Mouse (Mus musculus) testis, postnatal 14 days (tissue): ENCODE measurements around the gene Dab1.

Source experiments
- DNase-seq: peaks from one replicate; pipeline ENCODE4 v3.0.0; 2021; ENCODE audit warnings: low spot score

Dab1 gene

DNA sequence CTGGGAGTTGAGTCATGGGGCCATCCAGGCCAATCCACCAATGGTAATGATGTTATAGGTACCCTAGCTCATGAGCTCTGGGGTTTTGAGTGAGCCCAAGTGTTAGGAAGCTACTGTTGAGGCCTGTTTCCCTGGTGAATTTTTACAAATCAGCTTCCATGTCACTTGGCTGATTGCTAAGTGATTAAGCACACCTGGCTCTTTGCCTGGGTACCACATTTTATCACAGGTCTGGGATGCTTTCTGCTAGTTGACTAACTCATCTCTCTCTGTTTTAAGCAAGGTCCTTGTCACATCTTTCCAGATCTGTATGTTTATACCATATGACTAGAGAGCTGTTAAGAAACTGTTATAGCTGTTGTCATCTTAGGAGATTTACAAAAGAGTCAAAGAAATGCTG is 1051.6 kb downstream of the Dab1 start:
- DNase-seq, result no peak

GRCm38 (mm10) chr4:104673317-104673716 is 1054.2 kb downstream of the Dab1 start:
- DNase-seq, result no peak

- DNase-seq, result no peak
Measured at GRCm38 (mm10) chr4:104674706-104675105, 1055.5 kb downstream of the Dab1 start.

- DNase-seq, result no peak
Measured at GRCm38 (mm10) chr4:104678234-104678633, 1059.1 kb downstream of the Dab1 start.

GRCm38 (mm10) chr4:104680475-104680874 is 1061.3 kb downstream of the Dab1 start:
- DNase-seq, result no peak

DNA sequence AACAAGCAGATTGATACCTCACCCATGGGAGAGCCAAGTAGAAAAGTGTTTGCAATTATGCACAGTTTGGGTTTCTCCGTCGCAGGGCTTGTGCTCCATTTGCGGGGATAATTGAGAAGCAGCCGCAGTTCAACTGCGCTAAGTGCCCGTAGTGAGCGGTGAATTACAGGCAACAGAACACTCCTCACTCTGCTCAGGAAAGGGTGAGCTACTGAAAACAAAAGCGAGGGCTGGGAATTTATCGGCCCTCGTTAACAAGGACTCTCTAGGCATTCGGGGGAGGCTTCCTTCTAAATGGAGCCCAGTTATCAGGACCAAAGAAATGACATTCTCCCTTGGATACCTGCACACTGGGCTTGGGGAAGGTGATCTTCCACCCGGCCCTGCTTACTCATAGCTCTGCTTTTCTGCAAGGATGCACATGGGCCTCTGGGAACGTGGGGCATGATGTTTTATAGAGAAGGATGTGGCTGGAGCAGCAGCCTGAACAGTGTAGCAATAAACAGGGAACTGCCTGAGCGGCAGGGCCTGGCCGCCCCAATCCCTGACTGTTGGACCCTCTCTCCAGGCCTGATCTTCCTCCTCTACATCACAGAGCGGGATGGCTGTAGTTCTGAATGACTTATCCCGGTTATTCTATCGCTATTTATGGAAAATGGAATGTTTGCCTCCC is 1067.1 kb downstream of the Dab1 start:
- DNase-seq, result no peak

- DNase-seq, result no peak
Measured at GRCm38 (mm10) chr4:104689047-104689446, 1069.9 kb downstream of the Dab1 start.

GRCm38 (mm10) chr4:104691026-104691425 is 1071.9 kb downstream of the Dab1 start:
- DNase-seq, result no peak

DNA sequence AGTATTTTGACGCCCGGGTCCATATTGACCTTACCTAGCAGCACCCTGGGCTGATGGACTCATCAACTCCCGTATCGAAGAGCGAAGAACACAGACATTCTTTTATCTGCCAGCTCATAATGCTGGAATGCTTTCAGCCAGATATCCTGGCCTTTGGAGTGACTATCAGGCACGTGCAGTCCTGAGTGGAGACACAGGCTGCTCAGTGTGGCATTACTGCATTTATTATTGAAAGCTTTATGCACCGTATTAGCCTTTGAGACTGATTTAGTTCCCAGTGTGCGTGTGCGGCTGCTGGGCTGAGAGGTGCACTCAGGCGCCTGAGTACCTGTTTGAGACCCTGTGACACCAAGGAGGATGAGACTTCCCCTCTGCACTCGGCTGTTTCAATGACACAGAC is 1075.0 kb downstream of the Dab1 start:
- DNase-seq, result no peak

- DNase-seq, result no peak
Measured at GRCm38 (mm10) chr4:104696522-104696921, 1077.4 kb downstream of the Dab1 start.

GRCm38 (mm10) chr4:104697703-104698102 is 1078.5 kb downstream of the Dab1 start:
- no peak for DNase-seq

GRCm38 (mm10) chr4:104705664-104706645 is 1086.8 kb downstream of the Dab1 start:
- no peak for DNase-seq

DNA sequence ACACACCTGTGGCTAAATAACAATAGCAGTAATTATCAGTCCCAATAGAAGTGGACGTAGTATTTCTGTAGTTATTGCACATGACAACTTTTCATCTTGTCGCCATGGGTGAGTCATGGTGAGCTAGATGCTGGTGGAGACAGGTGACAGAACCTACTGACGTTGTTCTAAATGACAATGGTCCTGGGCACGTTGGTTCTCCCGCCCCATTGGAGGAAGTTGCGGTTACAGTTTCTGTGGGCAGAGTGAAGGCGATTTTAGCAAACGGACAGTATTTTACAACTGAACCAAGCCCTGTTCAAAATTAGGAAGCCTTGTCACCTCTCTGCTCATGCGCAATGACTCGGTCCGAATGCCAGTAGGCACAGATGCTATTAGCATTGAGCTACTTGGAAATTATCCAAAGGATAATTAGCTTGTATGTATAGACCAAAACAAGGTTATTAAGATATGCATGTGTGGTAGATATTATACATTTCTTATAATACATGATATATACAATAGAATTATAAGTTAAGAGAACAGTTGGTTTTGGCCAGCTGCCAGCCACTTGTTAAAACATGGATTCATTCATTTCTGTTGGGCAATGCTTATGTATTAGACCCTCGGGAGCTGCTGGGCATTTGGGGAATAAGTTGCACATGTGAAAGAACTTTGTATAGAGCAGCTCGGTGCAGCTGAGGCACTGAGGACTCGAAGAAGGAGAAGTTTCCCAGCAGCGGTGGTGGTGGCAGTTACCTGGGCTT is 1093.4 kb downstream of the Dab1 start:
- DNase-seq, result no peak

GRCm38 (mm10) chr4:104714925-104715519 is 1095.9 kb downstream of the Dab1 start:
- DNase-seq, result no peak

- DNase-seq, result no peak
Measured at GRCm38 (mm10) chr4:104715857-104716256, 1096.7 kb downstream of the Dab1 start.

- DNase-seq, result no peak
Measured at GRCm38 (mm10) chr4:104716506-104716905, 1097.3 kb downstream of the Dab1 start.

DNA sequence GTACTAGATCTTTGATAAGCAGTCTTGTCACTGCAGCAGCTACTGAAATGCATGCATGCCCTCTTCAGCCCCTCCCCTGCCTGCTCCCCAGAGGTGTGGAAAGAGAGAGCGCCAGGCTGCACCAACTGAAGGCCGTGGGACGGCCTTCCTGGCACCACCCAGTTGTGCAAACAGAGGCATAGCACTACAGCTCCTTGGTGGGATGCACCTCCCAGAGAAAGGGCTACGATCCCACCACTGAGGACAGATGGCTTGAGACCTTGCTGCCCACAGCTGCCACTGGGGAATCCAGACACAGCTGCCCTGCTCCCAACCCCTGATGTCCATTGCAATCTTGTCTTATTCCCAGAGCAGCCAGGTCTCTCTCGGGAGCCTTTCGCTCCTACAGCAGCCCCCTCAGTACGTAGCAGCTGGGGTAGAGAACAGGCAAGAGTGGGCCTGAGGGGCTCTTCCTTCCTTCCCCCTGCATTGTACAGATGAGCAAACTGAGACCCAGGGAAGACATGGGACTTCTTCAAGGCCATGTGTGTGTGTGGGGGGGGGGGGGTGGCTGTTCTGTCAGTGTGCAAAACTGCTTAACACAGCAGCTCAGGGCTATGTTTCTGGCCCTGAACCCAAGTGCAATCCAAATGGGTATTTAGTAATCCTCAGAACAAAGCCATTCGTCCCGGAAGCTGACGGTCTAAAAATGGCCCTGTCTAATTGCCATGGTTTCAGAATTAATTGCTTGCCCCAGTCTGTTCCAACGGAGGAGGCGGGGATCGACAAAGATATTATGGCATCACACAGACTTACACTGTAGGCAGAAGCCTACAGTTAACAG is 1100.0 kb downstream of the Dab1 start:
- peak; percentile 7 for DNase-seq

GRCm38 (mm10) chr4:104723527-104724045 is 1104.4 kb downstream of the Dab1 start:
- DNase-seq, result no peak

- DNase-seq, result no peak
Measured at GRCm38 (mm10) chr4:104724258-104724657, 1105.1 kb downstream of the Dab1 start.

GRCm38 (mm10) chr4:104725673-104726072 is 1106.5 kb downstream of the Dab1 start:
- no peak for DNase-seq

DNA sequence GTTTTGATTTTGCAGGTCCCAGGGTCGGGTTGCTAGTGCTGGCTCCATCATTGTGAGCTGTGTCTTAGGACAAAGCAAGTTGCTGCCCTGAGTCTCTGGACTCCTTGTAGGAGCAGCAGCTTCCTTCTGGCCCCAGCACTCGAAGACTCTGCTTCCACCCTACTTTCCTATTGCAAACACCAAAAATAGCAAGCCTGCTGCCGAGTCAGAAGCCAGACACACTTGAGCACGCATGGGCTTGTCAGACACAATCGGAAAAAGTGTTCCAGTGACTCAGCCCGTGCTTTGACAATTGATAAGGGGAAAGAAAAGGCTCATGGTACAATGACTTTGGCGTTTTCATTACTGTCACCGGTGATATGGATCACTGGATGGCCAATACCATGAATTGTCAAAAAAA is 1110.0 kb downstream of the Dab1 start:
- no peak for DNase-seq
